Mouse (Mus musculus) 3T3-L1 (cell line): ENCODE results near the gene Tbc1d22b.
"Not testable (repeated sequence)": the region's sequence is repeated elsewhere in the genome, so short reads cannot be mapped to it uniquely, and the experiment has no call there.

Source experiments
- DNase-seq: peaks from one replicate; pipeline ENCODE4 v3.0.0-alpha.2; 2015; ENCODE audit warnings: low read depth, low spot score

The Tbc1d22b gene

DNA sequence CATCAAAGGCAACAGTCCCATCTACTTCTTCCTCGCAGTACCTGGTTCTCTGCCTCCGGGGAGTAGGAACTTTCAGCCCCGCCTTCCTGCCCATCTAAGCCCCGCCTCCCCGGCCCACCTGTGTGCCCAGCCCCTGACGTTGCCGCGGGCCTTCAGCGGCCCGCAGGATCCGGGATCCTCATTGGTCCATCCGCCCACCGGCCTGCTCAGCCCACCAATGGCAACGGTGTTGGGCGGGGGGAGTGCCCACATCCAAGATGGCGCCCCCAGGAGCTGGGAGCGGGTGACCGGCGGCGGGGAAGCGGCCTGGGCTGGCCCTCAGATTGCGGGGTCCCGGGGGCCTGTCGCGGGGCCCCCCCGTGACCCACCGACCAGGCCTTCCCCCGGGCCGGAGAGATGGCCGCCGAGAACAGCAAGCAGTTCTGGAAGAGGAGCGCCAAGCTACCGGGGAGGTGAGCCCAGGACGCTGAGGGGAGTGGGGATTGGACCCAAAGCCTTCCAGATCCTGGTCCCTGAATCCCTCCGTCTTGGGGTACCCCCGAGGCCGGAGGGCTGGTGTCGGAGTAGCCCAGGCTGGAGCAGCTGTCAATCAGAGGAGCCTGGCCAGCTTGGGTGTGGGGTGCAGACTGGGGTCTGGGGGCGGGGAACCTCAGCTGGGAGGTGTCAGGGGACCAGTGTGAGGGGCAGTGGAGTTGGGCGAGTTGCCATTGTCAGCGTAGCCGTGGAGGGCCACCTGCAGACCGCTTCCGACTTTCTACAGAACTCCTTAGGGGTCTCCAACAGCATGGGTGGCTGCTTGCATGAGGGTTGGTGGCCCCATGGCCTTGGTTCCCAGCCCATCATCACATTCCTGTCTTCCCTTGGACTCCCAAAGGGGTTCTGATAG is at the start of gene Tbc1d22b, which contains the start of gene Gm17657:
Gene Tbc1d22b (plus strand): TSS at position 243 of the 886 bp plus-strand sequence.
Gene Gm17657 (minus strand): TSS at position 96 of the 886 bp plus-strand sequence.
- DNase-seq: peak; percentile 95

- DNase-seq: no peak
Measured at GRCm38 (mm10) chr17:29500243-29500740, 49.3 kb upstream of the Tbc1d22b start.

- DNase-seq: no peak
Measured at GRCm38 (mm10) chr17:29500802-29501469, 48.6 kb upstream of the Tbc1d22b start.

DNA sequence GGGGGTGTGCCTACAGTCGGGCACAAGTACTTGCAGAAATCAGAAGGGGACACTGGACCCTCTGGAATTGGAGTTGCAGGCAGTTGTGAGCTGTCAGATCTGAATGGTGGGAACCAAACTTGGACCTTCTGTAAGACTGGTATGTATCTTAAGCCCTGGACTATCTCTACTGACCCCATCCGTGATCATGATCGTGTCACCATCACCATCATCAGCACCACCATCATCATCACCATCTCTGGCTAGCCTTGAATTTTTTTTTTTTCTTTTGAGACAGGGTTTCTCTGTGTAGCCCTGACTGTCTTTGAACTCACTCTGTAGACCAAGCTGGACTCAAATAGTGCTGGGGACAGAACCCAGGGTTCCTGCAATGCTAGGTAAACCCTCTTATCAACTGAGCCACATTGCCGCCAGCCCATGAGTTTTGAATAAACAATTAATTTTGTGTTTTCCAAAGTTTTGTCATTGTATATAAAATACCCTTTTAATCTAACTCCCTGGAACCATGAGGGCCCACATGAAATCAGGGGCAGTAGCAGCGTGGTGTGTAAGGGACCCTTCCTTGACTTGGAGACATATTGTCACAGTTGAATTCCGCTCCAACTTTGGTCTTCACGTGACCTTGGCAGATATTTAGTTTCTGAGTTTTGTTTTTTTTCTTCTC is 47.4 kb upstream of the Tbc1d22b start:
- no peak for DNase-seq

DNA sequence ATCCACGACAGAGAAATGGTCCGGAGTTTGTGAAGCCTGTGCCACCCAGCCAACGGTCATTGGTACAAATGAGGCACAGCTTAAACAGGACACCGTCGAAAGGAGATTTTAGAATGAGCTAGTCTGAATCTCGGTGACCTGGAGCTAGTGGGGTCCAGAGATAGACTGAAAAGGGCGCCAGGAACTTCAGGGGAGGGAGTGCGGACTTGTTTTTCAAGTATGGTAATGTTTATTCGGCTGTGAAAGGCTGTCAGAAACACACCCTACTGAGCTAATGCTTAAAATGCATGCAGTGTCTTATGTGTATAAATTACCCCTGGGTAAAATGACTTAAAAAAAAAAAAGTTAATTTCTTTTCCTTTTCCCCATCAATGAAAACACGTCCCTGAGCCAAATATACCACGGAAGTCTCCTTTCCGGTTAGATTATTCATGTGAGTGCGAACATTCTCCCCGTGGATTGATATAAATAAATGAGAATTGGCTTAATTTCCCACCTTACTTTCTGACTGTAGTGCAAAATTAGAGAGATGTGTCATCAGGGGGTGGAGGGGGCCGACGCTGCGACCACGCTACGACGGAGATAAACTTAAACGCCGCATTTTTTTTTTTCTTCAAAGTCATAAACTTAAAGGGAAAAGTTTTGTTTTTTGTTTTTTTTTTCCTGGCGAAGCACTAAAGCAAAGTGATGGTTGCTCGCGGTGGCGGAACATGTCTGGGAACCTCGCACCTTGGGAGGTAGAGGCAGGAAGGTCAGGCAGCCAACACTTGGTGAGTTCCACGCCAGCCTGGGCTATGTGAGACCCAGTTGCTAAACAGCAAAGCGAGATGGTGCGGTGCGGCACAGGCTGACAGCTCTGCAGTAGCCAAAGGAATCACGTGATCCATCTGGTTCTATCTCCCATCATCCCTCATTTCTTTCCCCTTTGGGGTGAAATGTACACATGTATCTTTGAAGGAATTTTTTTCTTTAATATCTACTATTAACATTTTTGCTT is 46.6 kb upstream of the Tbc1d22b start:
- no peak for DNase-seq

DNA sequence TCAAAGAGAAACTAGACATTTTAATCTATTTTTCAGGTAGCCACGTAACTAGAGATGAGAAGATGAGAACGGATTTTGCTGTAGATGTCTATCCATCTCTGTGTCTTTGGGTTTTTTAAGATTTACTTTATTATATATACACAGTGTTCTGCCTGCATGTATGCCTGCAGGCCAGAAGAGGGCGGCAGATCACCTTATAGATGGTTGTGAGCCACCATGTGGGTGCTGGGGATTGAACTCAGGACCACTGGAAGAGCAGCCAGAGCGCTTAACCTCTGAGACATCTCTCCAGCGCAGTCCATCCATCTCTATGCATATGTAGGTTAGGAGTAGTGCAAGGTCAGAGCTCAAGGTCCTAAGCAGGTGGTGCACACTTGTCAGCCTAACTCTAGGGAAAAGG is 45.9 kb upstream of the Tbc1d22b start:
- no peak for DNase-seq

DNA sequence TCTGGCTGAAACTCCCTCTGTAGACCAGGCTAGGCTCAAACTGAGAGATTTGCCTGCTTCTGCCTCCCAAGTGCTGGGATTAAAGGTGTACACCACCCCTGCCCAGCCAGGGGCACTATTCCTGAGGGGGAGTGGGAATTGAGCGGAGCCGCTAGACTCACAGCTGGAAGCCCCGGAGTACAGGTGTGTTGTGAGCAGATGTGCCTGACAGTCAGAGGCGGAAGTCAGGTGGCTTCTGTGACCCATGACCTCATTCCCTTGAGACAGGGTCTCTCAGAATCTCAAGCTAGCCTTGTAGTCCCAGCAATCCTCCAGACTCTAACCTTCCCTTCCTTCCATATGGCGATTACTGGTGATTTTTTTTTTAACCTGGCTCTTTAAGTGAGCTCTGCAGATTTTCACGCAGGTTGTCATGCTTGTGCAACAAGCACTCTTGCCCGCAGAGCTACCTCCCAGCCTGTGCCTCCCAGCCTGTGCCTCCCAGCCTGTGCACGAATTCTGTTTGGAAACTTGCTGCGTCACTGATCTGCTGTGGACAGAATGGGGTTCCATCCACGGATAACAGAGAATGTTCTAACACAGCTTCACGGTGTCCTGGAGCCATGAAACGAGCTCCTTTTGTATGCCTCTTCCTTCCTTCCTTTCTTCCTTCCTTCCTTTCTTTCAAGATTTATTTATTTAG is 40.5 kb upstream of the Tbc1d22b start:
- no peak for DNase-seq

DNA sequence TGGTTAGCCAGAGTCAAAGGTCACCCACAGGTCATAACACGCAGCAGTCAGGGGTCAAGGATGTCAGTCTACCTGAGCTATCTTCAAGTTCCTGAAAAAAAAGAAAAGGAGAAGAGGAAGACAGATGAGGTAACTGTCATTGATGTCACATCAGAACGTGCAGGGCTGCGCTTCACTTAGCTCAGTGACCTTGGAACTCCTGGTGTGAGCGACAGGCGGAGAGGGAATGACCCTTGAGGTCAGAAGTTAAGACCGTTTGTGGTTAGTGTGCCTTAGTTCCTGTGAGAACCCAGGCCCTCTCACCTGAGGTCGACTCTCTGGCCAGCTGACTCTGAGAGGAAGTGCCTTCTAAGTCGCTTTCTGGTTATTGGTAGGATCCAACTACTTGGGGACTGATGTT is 38.9 kb upstream of the Tbc1d22b start:
- no peak for DNase-seq

- no peak for DNase-seq
Measured at GRCm38 (mm10) chr17:29513044-29513730, 36.4 kb upstream of the Tbc1d22b start.

DNA sequence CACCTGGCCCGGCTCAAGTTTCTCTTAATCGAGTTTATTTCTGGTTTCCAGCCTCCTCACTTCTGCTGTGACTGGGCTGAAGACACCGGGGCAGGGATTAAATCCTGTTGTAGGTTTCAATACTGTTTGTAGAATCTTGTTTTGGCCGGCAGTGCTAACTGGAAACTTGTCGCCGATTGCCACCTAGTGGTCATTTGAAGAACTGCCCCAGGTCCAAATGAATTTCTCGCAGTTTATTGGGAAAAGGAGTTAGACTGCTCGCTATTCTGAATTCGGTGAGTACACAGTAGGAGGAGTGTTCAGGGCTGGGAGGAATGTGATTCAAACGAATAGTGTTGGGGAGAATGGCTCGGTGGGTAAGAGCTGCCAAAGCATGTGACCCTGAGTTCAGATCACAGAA is 35.1 kb upstream of the Tbc1d22b start:
- peak; percentile 91 for DNase-seq

DNA sequence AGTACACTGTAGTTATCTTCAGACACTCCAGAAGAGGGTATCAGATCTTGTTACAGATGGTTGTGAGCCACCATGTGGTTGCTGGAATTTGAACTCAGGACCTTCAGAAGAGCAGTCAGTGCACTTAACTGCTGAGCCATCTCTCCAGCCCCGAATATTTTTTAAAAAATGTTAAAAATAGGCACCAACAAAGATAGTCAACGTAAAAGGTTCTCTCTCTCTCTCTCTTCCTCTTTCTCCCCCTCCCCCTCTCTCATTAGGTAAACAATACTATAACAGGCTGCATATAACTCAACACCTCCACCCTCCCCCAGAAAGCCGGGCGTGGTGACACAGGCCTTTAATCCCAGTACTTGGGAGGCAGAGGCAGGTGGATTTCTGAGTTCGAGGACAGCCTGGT is 30.9 kb upstream of the Tbc1d22b start:
- not testable (repeated sequence) for DNase-seq

DNA sequence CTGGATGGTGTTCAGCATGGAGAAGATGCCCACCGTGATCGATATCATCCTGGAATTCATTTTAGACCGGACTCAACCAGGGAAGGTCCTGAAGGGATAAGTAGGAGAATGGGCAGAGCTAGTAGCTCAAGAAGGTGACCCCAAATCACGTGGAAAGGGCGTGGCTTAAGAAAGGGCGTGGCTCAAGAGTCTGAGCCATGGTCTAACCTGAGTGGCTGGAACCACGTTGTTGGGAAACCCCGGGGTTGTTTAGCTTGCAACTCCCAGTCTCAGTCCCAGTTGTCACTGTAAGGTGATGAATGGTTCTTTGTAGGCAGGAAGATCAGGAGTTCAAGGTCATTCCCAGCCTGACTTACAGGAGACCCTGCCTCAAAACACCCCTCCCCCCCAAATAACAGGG is 29.9 kb upstream of the Tbc1d22b start:
- DNase-seq: no peak

DNA sequence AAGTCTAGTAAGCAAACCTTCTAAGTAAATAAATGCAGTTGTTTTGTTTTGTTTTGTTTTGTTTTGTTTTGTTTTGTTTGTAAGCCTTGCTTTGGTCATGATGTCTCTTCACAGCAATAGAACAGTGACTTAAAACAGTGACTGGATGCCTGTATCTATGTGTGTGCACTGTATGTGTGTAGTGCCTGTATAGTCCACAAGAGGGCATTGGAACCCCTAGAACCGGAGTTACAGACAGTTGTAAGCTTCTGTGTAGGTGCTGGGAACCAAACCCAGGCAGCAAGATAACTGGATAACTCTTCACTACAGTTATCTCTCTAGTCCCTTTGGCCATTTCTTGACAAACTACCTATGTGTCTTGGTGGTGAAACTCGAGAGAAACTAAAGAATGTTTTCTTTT is 24.0 kb upstream of the Tbc1d22b start:
- DNase-seq: no peak

GRCm38 (mm10) chr17:29528568-29529187 is 20.9 kb upstream of the Tbc1d22b start:
- DNase-seq: no peak

- no peak for DNase-seq
Measured at GRCm38 (mm10) chr17:29530508-29530907, 19.1 kb upstream of the Tbc1d22b start.

DNA sequence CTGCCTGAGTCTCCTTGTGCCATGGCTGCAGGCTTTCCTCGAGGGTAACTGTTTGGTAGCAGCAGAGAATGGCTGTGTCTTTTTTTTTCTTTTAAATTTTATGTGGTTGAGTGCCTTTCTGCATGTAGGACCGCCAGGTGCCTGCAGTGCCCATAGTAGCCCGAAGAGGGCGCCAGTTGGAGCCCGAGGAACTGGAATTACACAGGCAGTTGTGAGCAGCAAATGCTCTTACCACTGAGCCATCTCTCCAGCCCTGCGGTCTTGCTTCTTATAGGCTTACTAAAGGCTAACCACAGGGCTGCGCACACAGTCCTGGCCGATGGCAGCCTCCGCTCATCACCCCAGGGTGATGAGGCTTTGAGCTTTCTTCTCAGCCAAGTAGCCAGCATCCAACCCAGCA is 18.3 kb upstream of the Tbc1d22b start:
- DNase-seq: no peak

- no peak for DNase-seq
Measured at GRCm38 (mm10) chr17:29531757-29532384, 17.7 kb upstream of the Tbc1d22b start.

DNA sequence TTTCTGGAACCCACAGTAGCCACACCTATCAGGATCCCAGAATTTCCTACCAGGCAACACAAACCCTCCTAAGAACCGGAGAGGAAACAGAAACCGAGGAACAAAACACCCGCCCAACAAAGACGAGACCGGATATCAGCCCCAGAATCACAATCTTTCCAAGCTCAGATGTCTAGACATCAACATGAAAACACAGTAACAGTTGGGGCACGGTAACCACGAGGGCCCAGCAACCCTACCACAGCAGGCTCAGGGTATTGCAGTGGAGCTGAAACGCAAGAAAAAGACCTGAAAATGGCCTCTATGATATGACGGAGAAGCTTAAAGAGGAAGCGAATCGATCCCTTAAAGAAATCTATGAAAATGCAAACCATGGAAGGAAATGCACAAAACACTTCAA is 15.7 kb upstream of the Tbc1d22b start:
- no peak for DNase-seq

- DNase-seq: no peak
Measured at GRCm38 (mm10) chr17:29540426-29540825, 9.2 kb upstream of the Tbc1d22b start.
